Mouse (Mus musculus): ENCODE results near the gene Riok1. TPM values are rescaled to one million over a fixed set of nuclear protein-coding genes. Genes with fewer than 3 reads are reported as not detected.

Riok1 gene
- total RNA-seq, 2 experiments from 2014 or later, result 5.6 to 7.4 TPM

Small RNA genes within 50 kb of the gene (microRNA-seq; reads per million reads assigned to microRNA genes)
- gene Gm27387, result 0 reads per million in 2 experiments

Other genes with a start within 250 kb of the Riok1 start
- 10 to 100 TPM; 55.2 to 58.5 TPM for gene Ssr1, start 42.8 kb upstream of the Riok1 start, total RNA-seq (2021)
- gene Cage1, start 74 bp downstream of the Riok1 start, total RNA-seq (2021), result under 1 TPM; 0.61 to 0.84 TPM
- gene Dsp, start 114.3 kb downstream of the Riok1 start, total RNA-seq (2021), result under 1 TPM in 1 of 2 experiments, not detected in 1; 0.87 TPM
- 1 to 10 TPM; 8.2 to 8.5 TPM for gene Snrnp48, start 167.9 kb downstream of the Riok1 start, total RNA-seq (2021)